ENCODE assay signal across 8 mouse cellular contexts in the genomic region with DNA sequence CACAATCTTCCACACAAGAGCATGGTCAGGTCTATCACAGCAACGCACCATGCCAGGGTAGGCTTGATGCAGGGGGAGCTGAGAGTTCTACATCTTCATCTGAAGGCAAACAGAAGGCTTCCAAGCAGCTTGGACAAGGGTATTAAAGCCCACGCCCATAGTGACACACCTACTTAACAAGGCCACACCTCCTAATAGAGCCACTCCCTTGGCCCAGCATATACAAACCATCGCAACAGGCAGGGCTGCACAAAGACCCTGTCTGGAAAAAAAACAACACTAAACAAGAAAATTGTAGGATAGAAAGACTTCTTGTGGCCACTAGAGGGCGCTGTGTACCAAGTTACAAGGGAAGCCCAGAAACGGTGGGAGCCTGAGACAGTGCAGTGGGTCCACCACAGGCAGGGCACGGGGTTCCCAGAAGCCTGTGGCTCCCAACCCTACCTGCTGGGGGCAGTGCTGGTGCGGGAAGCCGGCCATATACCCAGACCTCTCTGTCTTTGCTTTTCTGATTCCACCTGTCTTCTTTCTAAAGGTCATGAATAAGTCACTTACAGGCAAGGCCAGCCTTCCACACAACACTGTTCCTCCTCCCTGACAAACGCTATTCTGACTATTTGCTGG. TPM values are rescaled to one million over a fixed set of nuclear protein-coding genes. Genes with fewer than 3 reads are reported as not detected.
DNase-seq lines count a peak whose midpoint lies in the region.

No protein-coding gene starts in this region.

- peak; percentile 53 for DNase-seq in left cerebral cortex, postnatal 4 days
- DNase-seq in left cerebral cortex, adult 8-10 months (ENCODE audit: low spot score in 2 of 2), result no peak
- DNase-seq in NIH3T3 (ENCODE audit: low read depth), result peak; percentile 81
- peak; percentile 66 to 75 for DNase-seq in cerebellum, postnatal 10 days
- DNase-seq in induced T-regulatory cell, adult 2 months (ENCODE audit: low read depth), result peak; percentile 90
- peak; percentile 65 for DNase-seq in lung, postnatal 10 days
- peak; percentile 68 to 88 for DNase-seq in spleen, postnatal 4 days (ENCODE audit: low spot score in 2 of 2)
- DNase-seq in left cerebral cortex, adult 9 months (ENCODE audit: low spot score in 2 of 2), result no peak

- intact Hi-C loops in left cerebral cortex, postnatal 4 days (cut with DNase I), result no loop called here

RNA-seq across cellular contexts. Expression of a gene that starts 18.9 kb away (rescaled TPM):
- total RNA-seq in left cerebral cortex, postnatal 4 days (2021), result 10 to 100 TPM in 1 of 2 experiments, 1 to 10 TPM in 1; 9.9 to 14.0 TPM
- 1 to 10 TPM in 1 of 4 experiments, under 1 TPM in 3; 0.20 to 1.2 (median 0.58) TPM for total RNA-seq in left cerebral cortex, adult 8-10 months (2022)

RNA-seq across cellular contexts. Expression of a gene that starts 23.0 kb away (rescaled TPM):
- total RNA-seq in left cerebral cortex, postnatal 4 days (2021), result 10 to 100 TPM; 28.4 to 29.0 TPM
- 10 to 100 TPM; 18.7 to 23.4 (median 21.9) TPM for total RNA-seq in left cerebral cortex, adult 8-10 months (2022)

RNA-seq across cellular contexts. Expression of a gene that starts 30.1 kb away (rescaled TPM):
- total RNA-seq in left cerebral cortex, postnatal 4 days (2021), result 10 to 100 TPM; 28.6 to 31.6 TPM
- total RNA-seq in left cerebral cortex, adult 8-10 months (2022), result 10 to 100 TPM; 26.3 to 29.3 (median 28.5) TPM

Comparison
In these comparisons a context has a peak if more than half of its experiments do, and no peak if none do; other contexts are left out.
1. DNase-seq: peak in left cerebral cortex, postnatal 4 days (single experiment), NIH3T3 (single experiment), cerebellum, postnatal 10 days (2 of 2), induced T-regulatory cell, adult 2 months (single experiment), lung, postnatal 10 days (single experiment) and spleen, postnatal 4 days (2 of 2); none in left cerebral cortex, adult 8-10 months (0 of 2) and left cerebral cortex, adult 9 months (0 of 2).
2. RNA of a gene that starts 18.9 kb away (total RNA-seq): 9.9 to 14.0 TPM in left cerebral cortex, postnatal 4 days; 0.20 to 1.2 TPM in left cerebral cortex, adult 8-10 months; every median in the first group is over 4 times any median in the second.